Mouse (Mus musculus) left cerebral cortex, adult 18-20 months (tissue): Measurements from ENCODE around the gene Gm10799. TPM values are rescaled to one million over a fixed set of nuclear protein-coding genes. Genes with fewer than 3 reads are reported as not detected.
A peak's percentile ranks its signal among the peaks of the same experiment; 100 is the strongest.

Experiments used
- DNase-seq, 2 experiments: peaks; one replicate each; pipeline ENCODE4 v3.0.0; 2021 to 2022; ENCODE audit warnings: low spot score in 2 of 2, mixed read lengths in 1 of 2
- total RNA-seq, 2 experiments: library from RNA; stranded (reverse); gene quantifications; 2 replicates each; pipeline ENCODE4 v1.2.3; 2021

The Gm10799 gene
- total RNA-seq, 2 experiments from 2014 or later = not detected

DNA sequence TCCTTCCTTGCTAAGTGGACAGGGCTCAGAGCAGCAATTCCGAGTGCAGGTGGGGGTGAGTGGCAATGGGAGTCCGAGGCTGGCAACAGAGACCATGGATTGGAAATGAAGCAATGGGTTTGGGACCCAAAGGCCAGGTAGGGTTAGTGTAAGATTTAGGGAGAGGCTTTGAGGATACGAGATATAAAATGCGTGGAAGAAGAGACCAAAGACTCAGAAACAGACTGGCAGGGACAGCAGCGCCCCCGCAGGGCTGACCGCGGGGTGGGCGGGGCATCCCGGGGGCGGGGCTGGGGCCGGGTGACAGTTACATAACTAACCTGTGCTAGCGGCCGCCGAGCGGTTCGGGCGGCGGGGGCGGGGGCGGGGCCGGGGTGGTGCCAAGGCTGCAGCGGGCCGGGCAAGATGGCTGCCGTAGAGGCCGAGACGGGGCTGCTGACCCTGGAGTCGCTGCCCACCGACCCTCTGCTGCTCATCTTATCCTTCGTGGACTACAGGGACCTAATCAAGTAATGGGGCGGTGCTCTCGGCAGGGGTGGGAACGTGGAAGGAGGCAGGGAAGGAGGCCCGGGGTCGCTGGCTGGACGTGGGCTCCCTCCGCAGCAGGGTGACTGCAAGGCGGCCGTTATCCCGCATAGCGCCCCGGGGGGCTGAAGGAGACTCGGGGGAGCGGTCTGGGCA lies 40.8 kb downstream of the Gm10799 start, which contains the start of gene Fbxo3:
Gene Fbxo3 (plus strand): TSS at position 264 of the 681 bp plus-strand sequence.
- DNase-seq = peak; percentile 68 to 85

DNA sequence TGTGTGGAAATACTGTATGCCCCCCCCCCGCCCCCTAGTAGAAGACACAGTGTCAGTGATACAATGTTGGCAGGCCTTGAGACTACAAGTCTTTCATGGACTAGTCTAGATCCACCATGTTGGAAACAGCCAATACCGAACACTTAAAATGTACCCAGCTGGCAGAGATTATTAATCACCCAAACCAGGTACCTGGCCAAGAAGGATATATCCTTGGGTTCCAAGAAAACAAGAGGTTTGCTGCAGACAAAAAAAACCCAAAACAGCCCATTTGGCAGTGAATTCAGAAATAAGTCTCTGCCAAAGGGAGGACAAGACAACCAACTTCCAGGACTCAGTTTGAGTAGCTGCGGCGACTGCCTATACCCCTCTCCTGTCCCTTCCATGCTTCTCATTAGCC lies 43.7 kb downstream of the Gm10799 start:
- DNase-seq = no peak

DNA sequence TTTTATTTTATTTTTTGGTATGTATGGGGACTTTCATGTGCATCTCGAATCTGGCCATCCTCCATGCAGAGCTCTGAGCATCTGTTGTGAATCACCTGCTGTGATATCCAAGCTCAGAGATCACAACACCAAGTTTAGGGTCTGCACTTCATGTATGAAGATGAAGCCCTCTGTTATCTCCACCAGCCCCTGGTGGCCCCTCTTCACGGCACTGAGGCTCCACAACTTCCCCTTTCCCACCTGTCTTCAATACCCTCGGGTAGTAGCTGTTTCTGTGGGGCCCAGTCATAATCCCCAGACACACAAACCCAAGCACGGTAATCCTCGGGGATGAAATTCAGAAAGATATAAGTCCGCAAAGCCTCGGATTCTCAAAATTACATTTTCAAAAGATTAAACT lies 45.3 kb downstream of the Gm10799 start:
- no peak for DNase-seq

Other genes starting within 250 kb of the Gm10799 start
- 10 to 100 TPM; 17.3 to 18.5 TPM for gene Lmo2, start 110.6 kb downstream of the Gm10799 start, total RNA-seq
- gene Fbxo3, start 40.8 kb downstream of the Gm10799 start, total RNA-seq = 10 to 100 TPM; 58.5 to 59.6 TPM
- not detected for gene 4931422A03Rik, start 40.2 kb downstream of the Gm10799 start, total RNA-seq
- under 1 TPM; 0.21 to 0.44 TPM for gene Gm10912, start 2.7 kb downstream of the Gm10799 start, total RNA-seq
- 1 to 10 TPM in 1 of 2 experiments, under 1 TPM in 1; 0.91 to 2.2 TPM for gene Cd59b, start 1.3 kb upstream of the Gm10799 start, total RNA-seq
- gene Cd59a, start 27.3 kb upstream of the Gm10799 start, total RNA-seq = 1 to 10 TPM; 3.9 to 6.2 TPM
- gene A930018P22Rik, start 54.2 kb upstream of the Gm10799 start, total RNA-seq = not detected